Mouse (Mus musculus) bone marrow, adult 2 months (tissue): ENCODE results near the gene Kif18b.

Source experiments
- CTCF ChIP-seq: fragments of 200-500 bp; IDR thresholded peaks from 2 replicates; pipeline ENCODE4 v1.5.1; 2011; ENCODE audit warnings: low read length, control low read depth; ENCODE audit not compliant: control insufficient read depth, insufficient read depth
- POLR2A ChIP-seq: fragments of 200-500 bp; IDR thresholded peaks from 2 replicates; pipeline ENCODE4 v1.6.1; 2011; ENCODE audit warnings: low read depth, mild to moderate bottlenecking, control low read depth, low read length, borderline replicate concordance; ENCODE audit not compliant: control insufficient read depth

- peak; percentile 73; the same call in 1 of the 2 replicates for TF ChIP-seq POLR2A
- TF ChIP-seq CTCF, result no peak
These were observed at the start of gene Kif18b for GRCm38 (mm10) chr11:102924557-102925350.
